Mouse (Mus musculus) midbrain, embryonic 15.5 days (tissue): ENCODE data around the gene Chl1. TPM values are rescaled to one million over a fixed set of nuclear protein-coding genes. Genes with fewer than 3 reads are reported as not detected.

Experiments
- ATAC-seq: fragments of 200-750 bp; cut with Nextera tagmentation; replicated peaks from 2 replicates; pipeline ENCODE4 v1.8.0; 2017; ENCODE audit warnings: moderate TSS enrichment
- H3K27ac ChIP-seq: fragments of 300-500 bp; sonication (generic); 2 replicates; pipeline ENCODE4 v1.5.1; 2015; ENCODE audit warnings: mild to moderate bottlenecking, inconsistent platforms
- H3K27me3 ChIP-seq: fragments of 300-500 bp; sonication (generic); replicated peaks from 2 replicates; pipeline ENCODE4 v1.6.1; 2015; ENCODE audit warnings: inconsistent platforms
- H3K36me3 ChIP-seq: fragments of 300-500 bp; sonication (generic); replicated peaks from 2 replicates; pipeline ENCODE4 v1.6.1; 2015; ENCODE audit warnings: inconsistent platforms
- H3K4me1 ChIP-seq: fragments of 300-500 bp; sonication (generic); 2 replicates; pipeline ENCODE4 v1.6.1; 2015; ENCODE audit warnings: inconsistent platforms
- H3K4me2 ChIP-seq: fragments of 300-500 bp; sonication (generic); 2 replicates; pipeline ENCODE4 v1.6.1; 2015; ENCODE audit warnings: inconsistent platforms, mild to moderate bottlenecking, moderate library complexity
- H3K4me3 ChIP-seq: fragments of 300-500 bp; sonication (generic); 2 replicates; pipeline ENCODE4 v1.5.1; 2015; ENCODE audit warnings: mild to moderate bottlenecking, inconsistent platforms
- H3K9ac ChIP-seq: fragments of 300-500 bp; sonication (generic); 2 replicates; pipeline ENCODE4 v1.6.1; 2015; ENCODE audit warnings: mild to moderate bottlenecking, inconsistent platforms
- H3K9me3 ChIP-seq: fragments of 300-500 bp; sonication (generic); 2 replicates; pipeline ENCODE4 v1.6.1; 2016; ENCODE audit warnings: inconsistent platforms
- WGBS: fragments of 180-500 bp; shearing (Covaris S2); methylation state at CpG from one replicate; pipeline ENCODE4 v1.1.7; 2015; ENCODE audit warnings: mixed read lengths; 5-methylcytosine and 5-hydroxymethylcytosine counted together
- polyA plus RNA-seq: library from polyadenylated mRNA; unstranded; fragments of >200 nt; fragmentation: Nextera tagmentation; extraction: Ambion mirVana; gene quantifications from 2 replicates; pipeline ENCODE4 v1.2.1, GENCODE M21; 2015

The Chl1 gene
- 141 and 166 TPM in 2 replicates for polyA plus RNA-seq

GRCm38 (mm10) chr6:103510392-103511289 lies at the start of gene Chl1:
TSS of gene Chl1 (plus strand) at chr6:103510586.
- 0 out of 2 replicates have a peak, but pooled peaks cover 2% of the 10 kb centered on the region for H3K27me3 ChIP-seq
- H3K4me1 ChIP-seq = peaks cover 20% of the 10 kb centered on the region
- WGBS = 3% methylated on average over 25 of the region's 25 CpGs
- H3K9me3 ChIP-seq = no peaks in the 10 kb centered on the region
- peak within 1 kb of the TSS; percentile 95 for H3K27ac ChIP-seq
- ATAC-seq = peak; percentile 46
- H3K9ac ChIP-seq = peak within 1 kb of the TSS; percentile 68
- no peaks in the 10 kb centered on the region for H3K36me3 ChIP-seq
- peak within 1 kb of the TSS; percentile 60 for H3K4me3 ChIP-seq
- H3K4me2 ChIP-seq = peak within 1 kb of the TSS; percentile 71

- Histone ChIP-seq H3K36me3 (no peaks in the 10 kb centered on the region), H3K27ac (no peak overlapping the region), H3K4me2 (no peak overlapping the region), H3K4me1 (no peaks in the 10 kb centered on the region), H3K9me3 (no peaks in the 10 kb centered on the region), H3K4me3 (no peak overlapping the region), H3K9ac (no peak overlapping the region), H3K27me3 (no peaks in the 10 kb centered on the region)
- ATAC-seq = no peak
- WGBS = 78% methylated on average over 5 of the region's 5 CpGs
Observed at GRCm38 (mm10) chr6:103465479-103466080, 44.8 kb upstream of the Chl1 start.

- H3K9ac ChIP-seq = no peak overlapping the region
- WGBS = 62% methylated on average over 5 of the region's 5 CpGs
- H3K27ac ChIP-seq = no peak overlapping the region
- no peak for ATAC-seq
- no peaks in the 10 kb centered on the region for H3K36me3 ChIP-seq
- H3K4me2 ChIP-seq = no peak overlapping the region
- no peaks in the 10 kb centered on the region for H3K27me3 ChIP-seq
- H3K4me3 ChIP-seq = no peak overlapping the region
- no peaks in the 10 kb centered on the region for H3K4me1 ChIP-seq
- H3K9me3 ChIP-seq = no peaks in the 10 kb centered on the region
Observed at GRCm38 (mm10) chr6:103473316-103473715, 37.1 kb upstream of the Chl1 start.

GRCm38 (mm10) chr6:103487199-103487598 lies 23.2 kb upstream of the Chl1 start:
- Histone ChIP-seq H3K27me3 (no peaks in the 10 kb centered on the region), H3K4me2 (no peak overlapping the region), H3K4me3 (no peak overlapping the region), H3K36me3 (no peaks in the 10 kb centered on the region), H3K9me3 (no peaks in the 10 kb centered on the region), H3K4me1 (no peaks in the 10 kb centered on the region; the same call in 1 of the 2 replicates), H3K27ac (no peak overlapping the region), H3K9ac (no peak overlapping the region)
- WGBS = 40% methylated on average over 1 of the region's 1 CpGs
- ATAC-seq = no peak

GRCm38 (mm10) chr6:103498404-103498803 lies 12.0 kb upstream of the Chl1 start:
- H3K27ac ChIP-seq = no peak overlapping the region
- H3K27me3 ChIP-seq = no peaks in the 10 kb centered on the region
- H3K9me3 ChIP-seq = no peaks in the 10 kb centered on the region
- H3K36me3 ChIP-seq = no peaks in the 10 kb centered on the region
- WGBS = 56% methylated on average over 4 of the region's 4 CpGs
- no peak overlapping the region for H3K4me3 ChIP-seq
- no peaks in the 10 kb centered on the region for H3K4me1 ChIP-seq
- no peak for ATAC-seq
- H3K9ac ChIP-seq = no peak overlapping the region
- H3K4me2 ChIP-seq = no peak overlapping the region

GRCm38 (mm10) chr6:103504065-103504464 lies 6.3 kb upstream of the Chl1 start:
- H3K9me3 ChIP-seq = no peaks in the 10 kb centered on the region
- H3K4me1 ChIP-seq = no peaks in the 10 kb centered on the region
- 62% methylated on average over 3 of the region's 3 CpGs for WGBS
- H3K9ac ChIP-seq = no peak overlapping the region
- no peak overlapping the region for H3K27ac ChIP-seq
- H3K36me3 ChIP-seq = no peaks in the 10 kb centered on the region
- H3K4me2 ChIP-seq = no peak overlapping the region
- no peak for ATAC-seq
- no peak overlapping the region for H3K4me3 ChIP-seq
- H3K27me3 ChIP-seq = 0 out of 2 replicates have a peak, but pooled peaks cover 2% of the 10 kb centered on the region

GRCm38 (mm10) chr6:103507751-103508575 lies 2.4 kb upstream of the Chl1 start:
- H3K36me3 ChIP-seq = no peaks in the 10 kb centered on the region
- no peak for ATAC-seq

GRCm38 (mm10) chr6:103509596-103509995 lies 790 bp upstream of the Chl1 start:
- Histone ChIP-seq H3K27ac (peak overlapping the region; percentile 95; the same call in 1 of the 2 replicates), H3K36me3 (no peaks in the 10 kb centered on the region), H3K9ac (no peak overlapping the region), H3K9me3 (no peaks in the 10 kb centered on the region), H3K27me3 (0 out of 2 replicates have a peak, but pooled peaks cover 2% of the 10 kb centered on the region), H3K4me3 (no peak overlapping the region), H3K4me2 (peak overlapping the region; percentile 71), H3K4me1 (peaks cover 15% of the 10 kb centered on the region)
- 63% methylated on average over 4 of the region's 4 CpGs for WGBS
- ATAC-seq = no peak

More at GRCm38 (mm10) chr6:103507751-103508575, 2.4 kb upstream of the Chl1 start:
- Histone ChIP-seq H3K4me1 (peaks cover 10% of the 10 kb centered on the region), H3K27me3 (0 out of 2 replicates have a peak, but pooled peaks cover 2% of the 10 kb centered on the region), H3K27ac (0 out of 2 replicates have a peak overlapping the region, but pooled peaks have one; percentile 10), H3K9me3 (no peaks in the 10 kb centered on the region), H3K9ac (no peak overlapping the region), H3K4me3 (no peak overlapping the region), H3K4me2 (no peak overlapping the region)
- 60% methylated on average over 3 of the region's 3 CpGs for WGBS

- Histone ChIP-seq H3K27me3 (0 out of 2 replicates have a peak, but pooled peaks cover 2% of the 10 kb centered on the region), H3K4me2 (peak overlapping the region; percentile 71), H3K36me3 (no peaks in the 10 kb centered on the region), H3K27ac (peak overlapping the region; percentile 95), H3K9me3 (no peaks in the 10 kb centered on the region), H3K4me1 (peaks cover 23% of the 10 kb centered on the region), H3K4me3 (peak overlapping the region; percentile 60), H3K9ac (peak overlapping the region; percentile 68)
- WGBS = 3% methylated on average over 18 of the region's 18 CpGs
- peak; percentile 74 for ATAC-seq
Observed at GRCm38 (mm10) chr6:103511290-103511971, 1.0 kb downstream of the Chl1 start.

- H3K27me3 ChIP-seq = 0 out of 2 replicates have a peak, but pooled peaks cover 2% of the 10 kb centered on the region
- H3K36me3 ChIP-seq = no peaks in the 10 kb centered on the region
- H3K4me1 ChIP-seq = peaks cover 23% of the 10 kb centered on the region
- H3K4me3 ChIP-seq = peak overlapping the region; percentile 60
- under 1% methylated on average over 29 of the region's 29 CpGs for WGBS
- peak overlapping the region; percentile 71 for H3K4me2 ChIP-seq
- peak overlapping the region; percentile 68 for H3K9ac ChIP-seq
- no peaks in the 10 kb centered on the region for H3K9me3 ChIP-seq
- H3K27ac ChIP-seq = peak overlapping the region; percentile 95
- peak; percentile 91 for ATAC-seq
Observed at GRCm38 (mm10) chr6:103511972-103512565, 1.7 kb downstream of the Chl1 start.

GRCm38 (mm10) chr6:103512911-103513321 lies 2.5 kb downstream of the Chl1 start:
- Histone ChIP-seq H3K4me1 (peaks cover 23% of the 10 kb centered on the region), H3K4me2 (peak overlapping the region; percentile 71), H3K36me3 (no peaks in the 10 kb centered on the region), H3K27me3 (no peaks in the 10 kb centered on the region), H3K9me3 (no peaks in the 10 kb centered on the region), H3K4me3 (peak overlapping the region; percentile 60), H3K27ac (peak overlapping the region; percentile 95), H3K9ac (peak overlapping the region; percentile 68; the same call in 1 of the 2 replicates)
- no peak for ATAC-seq
- 32% methylated on average over 6 of the region's 6 CpGs for WGBS
